Mouse (Mus musculus) testis, postnatal 10 days (tissue): ENCODE measurements around the gene Btbd35f13.
"Not testable (repeated sequence)": the region's sequence is repeated elsewhere in the genome, so short reads cannot be mapped to it uniquely, and the experiment has no call there.

Experiments
- DNase-seq: peaks from one replicate; pipeline ENCODE4 v3.0.0; 2021; ENCODE audit warnings: low spot score

Btbd35f13 gene

GRCm38 (mm10) chrX:33656872-33657271 is at the start of gene Btbd35f13:
Btbd35f13 (plus strand) TSS chrX:33657172.
- not testable (repeated sequence) for DNase-seq

GRCm38 (mm10) chrX:33702249-33702648 is 45.3 kb downstream of the Btbd35f13 start, which contains the start of gene Btbd35f14:
Btbd35f14 (minus strand) TSS chrX:33702349.
- not testable (repeated sequence) for DNase-seq
